Mouse (Mus musculus) erythroid progenitor cell, adult 5-6 weeks (primary cell): ENCODE results near the gene Dpf3. TPM values are rescaled to one million over a fixed set of nuclear protein-coding genes. Genes with fewer than 3 reads are reported as not detected.

Experiments
- ATAC-seq: replicated peaks from 2 replicates; pipeline ENCODE4 v1.8.0; 2016; ENCODE audit warnings: moderate number of reproducible peaks, mild to moderate bottlenecking, moderate TSS enrichment, inconsistent platforms; ENCODE audit not compliant: poor library complexity, low FRiP score, severe bottlenecking
- total RNA-seq, 2 experiments: library from RNA; stranded (forward) in 1 of 2; stranded (reverse) in 1 of 2; fragments of 150-400 nt in 1 of 2; fragments of 186-747, 209-891 nt in 1 of 2; gene quantifications; 2 replicates each; pipeline versions ENCODE4 v1.2.3 to v1.2.4; 2015 to 2017; ENCODE audit warnings: low replicate concordance in 2 of 2

The Dpf3 gene
- total RNA-seq, 2 experiments from 2014 or later = 40.7 to 194 TPM

DNA sequence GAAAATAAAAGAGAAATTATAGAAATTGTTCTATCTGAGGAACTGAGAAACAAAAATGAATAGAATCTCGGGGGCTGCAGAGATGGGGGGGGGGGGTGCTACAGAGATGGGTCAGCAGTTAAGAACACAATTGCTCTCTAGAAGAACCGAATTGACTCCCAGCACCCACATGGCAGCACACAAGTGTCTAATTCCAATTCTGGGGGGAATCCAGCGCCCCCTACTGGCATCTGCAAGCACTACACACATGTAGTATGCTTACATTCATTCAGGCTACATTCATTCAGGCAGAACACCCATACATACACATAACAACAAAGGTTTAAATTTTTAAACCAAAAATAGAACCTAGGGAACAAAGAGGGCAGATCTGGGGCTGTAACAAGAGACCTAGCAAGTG is 122.7 kb downstream of the Dpf3 start:
- ATAC-seq = no peak

DNA sequence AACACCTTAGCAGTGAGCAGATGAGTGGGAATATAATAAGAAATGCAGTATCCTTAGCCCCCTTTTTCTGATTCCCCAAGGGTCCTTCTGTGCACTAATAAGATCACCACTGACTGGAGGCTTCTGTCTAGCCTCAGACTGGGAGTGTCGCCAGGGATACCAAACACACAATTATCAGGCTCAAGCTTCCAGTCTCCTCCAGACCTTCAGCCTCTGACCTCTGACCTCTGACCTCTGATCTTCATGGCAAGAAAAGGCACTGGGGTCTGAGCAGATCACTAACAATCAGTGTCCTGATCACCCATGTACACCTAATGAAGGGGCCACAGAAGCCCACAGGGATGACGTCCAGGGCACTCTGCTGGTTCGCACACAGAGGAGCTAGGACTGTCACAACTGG is 125.7 kb downstream of the Dpf3 start:
- ATAC-seq = no peak

DNA sequence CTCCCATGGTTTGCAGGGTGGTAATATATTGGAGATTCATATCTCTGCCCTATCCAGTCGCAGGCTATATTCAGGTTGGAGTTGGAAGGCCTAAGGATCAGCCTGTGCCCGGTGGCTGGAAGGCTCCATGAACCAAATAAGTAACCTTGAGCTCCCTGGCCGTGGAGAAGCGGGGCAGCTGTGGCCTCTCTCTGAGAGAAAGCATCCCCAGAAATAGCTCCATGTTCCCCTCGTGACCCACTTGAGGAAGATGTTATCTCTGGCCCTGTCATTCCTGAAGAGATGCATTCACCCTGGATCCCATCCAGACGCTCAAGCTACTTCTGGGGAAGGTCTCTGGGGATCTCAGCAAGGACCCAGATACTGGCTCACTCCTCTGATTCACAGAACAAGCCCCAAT is 134.9 kb downstream of the Dpf3 start:
- no peak for ATAC-seq

DNA sequence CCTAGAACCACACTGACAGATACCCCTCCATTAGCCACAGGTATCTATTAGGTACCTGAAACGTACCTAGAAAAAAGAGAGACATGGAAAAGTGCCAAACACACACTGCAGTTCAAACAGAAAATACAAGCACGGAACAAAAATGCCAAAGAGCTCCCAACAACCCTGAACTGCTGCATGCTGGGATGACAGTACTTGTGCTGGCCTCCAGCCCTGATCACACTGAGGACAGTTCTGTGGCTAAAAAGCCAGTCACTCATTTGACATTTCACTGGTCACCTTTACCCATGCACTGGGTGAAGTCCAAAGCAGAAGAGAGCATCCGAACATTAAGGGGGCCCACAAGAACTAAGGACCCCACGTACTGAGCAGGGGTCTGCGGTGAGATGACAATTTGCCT is 137.8 kb downstream of the Dpf3 start:
- ATAC-seq = no peak

- ATAC-seq = no peak
Measured at GRCm38 (mm10) chr12:83348246-83348645, 139.3 kb downstream of the Dpf3 start.

DNA sequence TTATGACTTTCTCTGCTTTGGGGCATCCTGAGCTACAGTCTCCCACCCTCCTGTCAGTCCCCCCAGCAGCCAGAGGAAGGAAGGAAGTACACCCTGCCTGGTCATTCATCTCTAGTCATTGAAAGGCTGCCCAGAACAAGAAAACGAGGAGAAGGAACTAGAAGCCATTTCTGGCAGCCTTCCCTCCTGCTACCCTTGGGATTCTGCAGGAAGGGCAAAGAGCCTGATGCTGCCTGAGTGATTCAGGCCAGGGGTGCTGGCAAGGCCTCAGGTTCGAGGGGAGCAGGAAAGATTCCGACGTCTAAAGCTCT is 144.7 kb downstream of the Dpf3 start:
- ATAC-seq = no peak

- ATAC-seq = no peak
Measured at GRCm38 (mm10) chr12:83342035-83342874, 145.3 kb downstream of the Dpf3 start.

DNA sequence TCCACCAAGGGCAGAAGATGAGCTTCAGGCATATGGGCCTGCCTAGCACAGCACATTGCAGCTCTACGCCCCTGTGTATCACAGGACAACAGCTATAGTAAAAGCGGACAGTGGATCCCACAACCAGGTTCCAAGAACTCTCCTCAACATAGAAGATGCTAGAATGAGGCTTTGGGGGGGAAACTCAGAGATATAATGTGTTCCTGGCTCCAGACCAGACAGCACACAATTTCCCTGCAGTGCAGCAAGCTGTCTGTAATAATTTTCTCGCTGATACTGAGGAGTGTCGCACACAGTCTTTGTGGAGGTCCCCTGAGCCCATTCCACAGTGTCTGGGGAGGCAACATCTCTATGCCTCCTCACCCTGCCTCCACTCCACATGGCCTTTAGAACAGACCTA is 146.6 kb downstream of the Dpf3 start:
- no peak for ATAC-seq

DNA sequence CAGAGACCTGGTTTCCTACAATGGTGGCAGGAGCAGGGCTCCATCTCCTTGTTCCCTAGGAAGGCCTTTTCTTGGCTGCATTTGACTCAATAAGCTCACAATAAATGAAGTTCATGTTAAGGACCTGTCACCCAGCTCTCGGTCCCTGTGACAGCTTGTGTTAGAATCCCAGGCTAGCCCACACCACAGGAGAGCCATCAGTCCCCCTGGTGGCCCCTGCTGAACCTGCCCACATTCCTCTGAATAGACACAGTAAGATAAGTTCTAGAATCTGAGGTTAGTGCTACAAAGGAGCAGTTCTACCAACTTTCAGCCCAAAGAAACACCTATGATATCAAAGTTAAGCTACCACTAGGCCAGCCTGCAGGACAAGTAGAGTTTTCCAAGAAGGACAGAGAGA is 149.2 kb downstream of the Dpf3 start:
- no peak for ATAC-seq

- no peak for ATAC-seq
Measured at GRCm38 (mm10) chr12:83337776-83338149, 149.8 kb downstream of the Dpf3 start.

GRCm38 (mm10) chr12:83337077-83337775 is 150.3 kb downstream of the Dpf3 start:
- ATAC-seq = no peak

DNA sequence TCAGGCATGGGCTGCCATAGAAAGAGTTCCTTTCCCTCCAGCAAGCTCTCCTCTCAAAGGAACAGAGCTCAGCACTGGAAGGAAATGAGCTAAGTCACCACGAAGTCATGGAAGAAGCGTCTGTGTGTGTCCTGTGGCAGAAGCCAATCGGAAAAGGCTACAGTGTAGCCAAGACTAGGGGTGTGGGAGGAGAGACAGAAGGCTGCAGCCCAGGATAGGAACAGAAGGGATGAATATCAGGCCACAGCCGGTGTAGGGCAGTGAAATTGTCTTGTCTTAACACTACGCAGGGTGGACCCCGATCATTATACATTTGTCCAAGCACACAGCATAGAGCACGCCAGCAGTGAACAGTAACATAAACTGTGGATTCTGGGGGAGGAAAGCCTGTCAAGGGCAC is 157.5 kb downstream of the Dpf3 start:
- no peak for ATAC-seq

- no peak for ATAC-seq
Measured at GRCm38 (mm10) chr12:83328899-83329298, 158.6 kb downstream of the Dpf3 start.

GRCm38 (mm10) chr12:83328491-83328890 is 159.0 kb downstream of the Dpf3 start:
- no peak for ATAC-seq

DNA sequence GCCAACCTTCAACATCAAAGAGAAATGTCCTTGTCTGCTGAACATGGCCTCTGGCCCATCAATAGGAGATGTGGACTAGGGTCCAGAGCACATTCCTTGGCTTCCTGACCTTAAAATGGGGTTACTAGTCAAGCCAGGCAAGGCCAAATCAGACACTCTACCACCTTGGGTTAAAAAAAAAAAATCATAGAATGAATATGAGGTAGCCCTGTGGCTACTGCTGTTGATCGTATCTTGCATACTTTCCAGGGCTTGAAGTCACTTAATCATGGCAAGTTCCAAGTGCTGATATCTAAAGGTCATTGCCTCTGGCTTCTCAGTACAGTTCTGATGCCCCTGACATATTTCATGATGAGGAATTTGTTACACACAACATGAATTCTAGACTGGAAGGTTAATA is 160.1 kb downstream of the Dpf3 start:
- no peak for ATAC-seq

GRCm38 (mm10) chr12:83320725-83321124 is 166.8 kb downstream of the Dpf3 start:
- ATAC-seq = no peak

- ATAC-seq = peak; percentile 84
Measured at GRCm38 (mm10) chr12:83317646-83318443, 169.7 kb downstream of the Dpf3 start.

DNA sequence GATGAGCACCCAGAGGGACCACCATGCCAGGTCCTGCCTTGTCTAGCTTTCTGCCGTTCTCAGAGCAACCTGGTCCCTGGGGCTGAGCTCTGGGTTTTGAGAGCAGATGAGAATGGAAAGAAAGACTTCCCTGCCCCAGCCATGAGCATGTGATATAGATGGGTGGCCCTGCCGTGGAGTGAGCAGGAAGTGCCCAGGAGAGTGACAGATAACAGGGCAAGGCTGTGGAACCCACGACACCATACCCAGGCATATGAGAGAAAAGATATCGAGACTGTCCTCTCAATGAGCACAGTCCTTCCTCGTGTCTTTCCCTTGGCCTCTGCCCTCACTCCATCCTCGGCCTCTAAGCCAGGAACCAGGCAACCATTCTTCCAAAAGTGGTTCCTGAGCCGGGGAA is 172.8 kb downstream of the Dpf3 start:
- peak; percentile 62 for ATAC-seq

GRCm38 (mm10) chr12:83312818-83313217 is 174.7 kb downstream of the Dpf3 start:
- ATAC-seq = no peak

DNA sequence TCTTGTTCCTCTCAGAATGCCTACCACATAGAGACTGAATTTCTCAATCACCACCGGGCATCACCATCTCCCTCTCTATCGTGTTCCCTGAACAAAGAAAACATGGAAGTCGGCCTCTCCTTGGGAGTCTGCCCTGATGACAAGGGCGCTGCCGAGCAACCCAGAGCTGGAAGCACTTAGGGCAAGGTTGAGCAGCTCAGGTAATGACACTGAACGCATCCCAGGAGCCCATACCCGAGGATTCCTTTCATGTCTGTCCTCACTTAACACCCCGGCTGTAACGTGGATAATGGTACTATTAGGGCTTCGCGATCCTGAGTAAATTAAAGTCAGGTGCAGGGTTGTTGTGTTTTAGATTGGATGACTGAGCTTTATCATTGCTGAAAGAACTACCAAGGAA is 176.9 kb downstream of the Dpf3 start:
- no peak for ATAC-seq
